Mouse (Mus musculus) testis, postnatal 10 days (tissue): ENCODE measurements around the gene Map3k12.
A peak's percentile ranks its signal among the peaks of the same experiment; 100 is the strongest.

Source experiments
- DNase-seq: peaks from one replicate; pipeline ENCODE4 v3.0.0; 2021; ENCODE audit warnings: low spot score

Gene Map3k12

DNA sequence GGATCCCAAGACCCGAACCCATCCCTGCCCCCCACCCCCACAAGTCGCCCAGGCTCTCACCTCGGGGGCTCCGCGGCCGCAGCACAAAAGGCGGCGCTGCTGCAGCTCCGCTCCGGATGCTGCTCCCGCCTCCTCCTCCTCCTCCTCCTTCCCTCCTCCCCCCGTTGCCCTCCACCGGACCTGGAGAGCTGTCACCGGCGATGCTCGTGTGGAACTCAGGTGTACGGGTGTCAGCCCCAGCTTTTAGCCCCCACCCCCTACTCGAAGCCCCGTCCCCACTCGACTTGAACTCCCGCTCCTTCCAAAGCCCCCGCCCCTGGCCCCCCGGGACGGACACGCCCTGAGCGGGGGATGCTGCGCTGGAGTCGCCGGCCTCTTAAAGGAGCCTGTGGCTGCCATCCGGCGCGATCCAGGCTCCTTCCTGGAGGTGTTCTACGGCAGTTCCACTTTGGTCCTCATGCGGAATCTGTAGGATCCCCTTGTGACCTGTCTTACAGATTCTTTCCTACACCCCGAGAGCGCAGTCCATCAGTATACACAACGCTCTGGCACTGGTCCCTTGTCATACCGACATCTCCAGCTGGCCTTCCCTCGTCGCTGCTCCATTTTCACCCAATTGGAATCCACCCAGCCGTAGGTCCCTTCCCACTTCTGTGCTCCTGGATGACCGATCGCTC is at the start of gene Map3k12:
Gene Map3k12, minus strand, starts transcription at position 337 of the 677 bp plus-strand sequence.
- DNase-seq: peak; percentile 84

DNA sequence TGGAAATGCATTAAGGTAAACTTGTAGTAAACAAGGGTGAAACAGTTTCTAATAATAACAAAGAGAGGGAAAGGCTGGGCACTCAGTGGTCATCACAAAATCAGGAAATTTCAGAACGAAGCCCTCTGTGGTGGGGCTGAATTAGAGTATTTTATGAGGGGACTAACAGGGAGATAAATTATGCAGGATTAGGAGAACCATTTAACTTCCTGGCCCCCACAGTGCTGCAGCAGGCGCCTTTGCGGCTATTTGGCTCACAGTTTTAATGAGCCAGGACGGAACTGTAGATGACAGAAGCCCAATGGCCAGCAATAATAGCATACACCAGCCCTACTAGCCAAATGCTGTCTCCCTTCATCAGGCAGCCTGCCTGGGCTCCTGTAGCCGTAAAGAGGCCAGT is 46.8 kb upstream of the Map3k12 start:
- DNase-seq: no peak

DNA sequence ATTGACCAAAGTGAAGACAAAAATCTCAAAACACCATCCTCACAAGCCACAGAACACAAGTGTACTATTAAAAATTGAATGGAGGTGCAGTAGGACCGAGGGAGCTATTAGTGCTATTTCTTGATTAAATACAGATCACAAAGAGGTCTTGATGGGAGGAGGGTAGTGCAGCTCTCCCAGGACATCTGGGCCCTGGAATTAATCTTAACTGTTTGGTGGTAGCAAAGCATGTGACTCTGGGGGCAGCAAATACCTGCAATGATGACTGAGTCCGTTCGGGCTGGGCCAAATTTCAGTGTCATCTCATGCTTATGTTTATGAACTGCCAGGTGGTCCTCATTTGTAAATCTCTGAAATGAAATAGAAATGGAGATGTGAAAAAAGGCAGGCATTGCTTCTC is 46.2 kb upstream of the Map3k12 start:
- DNase-seq: no peak

DNA sequence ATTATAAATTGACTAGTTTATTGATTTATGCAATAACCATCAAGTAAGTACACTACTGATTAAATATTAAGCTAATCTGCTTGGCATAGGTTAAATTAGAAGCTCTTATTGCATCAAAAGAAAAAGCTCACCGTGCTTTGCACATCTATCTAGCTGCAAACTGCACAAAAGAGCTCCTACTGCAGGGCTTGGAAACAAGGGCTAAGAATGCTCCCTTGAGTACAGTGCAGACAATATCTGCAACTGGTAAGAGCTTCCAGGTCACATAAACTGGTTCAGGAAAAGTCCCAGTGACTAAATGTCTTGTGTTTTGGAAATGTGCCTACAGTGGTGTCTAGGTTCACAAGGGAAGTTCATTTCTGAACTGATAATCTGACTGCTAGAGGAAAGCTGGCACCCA is 45.6 kb upstream of the Map3k12 start:
- no peak for DNase-seq

DNA sequence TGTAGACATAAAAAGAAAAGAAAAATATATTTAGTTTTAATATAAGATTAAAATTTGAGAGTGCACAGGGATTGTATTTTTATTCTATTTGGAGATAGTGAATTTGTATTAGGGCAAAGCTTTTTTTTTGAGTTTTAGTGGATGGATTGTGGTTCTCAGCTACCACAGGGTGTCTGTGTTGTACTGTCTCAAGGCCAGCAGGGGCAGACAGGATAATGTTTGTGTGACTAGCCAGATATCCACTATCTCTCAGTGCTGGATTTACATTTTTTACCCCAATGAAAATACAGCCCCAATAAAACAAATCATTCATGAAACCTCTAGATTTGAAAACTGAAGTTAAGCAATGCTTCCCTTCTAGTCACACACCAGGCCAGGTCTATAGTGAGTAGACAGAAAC is 40.7 kb upstream of the Map3k12 start:
- DNase-seq: no peak

DNA sequence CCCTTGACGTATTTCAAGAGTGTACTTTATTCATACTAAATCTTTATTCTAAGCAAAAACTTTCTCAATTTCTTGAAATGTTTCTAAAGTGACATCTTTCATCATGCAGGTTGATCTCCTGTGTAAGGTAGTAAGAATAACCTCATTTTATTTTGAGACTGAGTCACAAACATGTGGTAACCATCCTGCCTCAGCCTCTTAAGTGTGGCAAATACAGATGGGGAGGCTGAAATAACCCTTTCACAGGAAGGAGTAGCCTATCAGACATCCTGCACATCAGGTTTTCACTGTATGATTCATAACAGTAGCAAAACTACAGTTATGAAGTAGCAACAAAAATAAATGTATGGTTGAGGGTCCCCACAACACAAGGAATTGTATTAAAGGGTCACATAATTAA is 38.7 kb upstream of the Map3k12 start:
- no peak for DNase-seq

DNA sequence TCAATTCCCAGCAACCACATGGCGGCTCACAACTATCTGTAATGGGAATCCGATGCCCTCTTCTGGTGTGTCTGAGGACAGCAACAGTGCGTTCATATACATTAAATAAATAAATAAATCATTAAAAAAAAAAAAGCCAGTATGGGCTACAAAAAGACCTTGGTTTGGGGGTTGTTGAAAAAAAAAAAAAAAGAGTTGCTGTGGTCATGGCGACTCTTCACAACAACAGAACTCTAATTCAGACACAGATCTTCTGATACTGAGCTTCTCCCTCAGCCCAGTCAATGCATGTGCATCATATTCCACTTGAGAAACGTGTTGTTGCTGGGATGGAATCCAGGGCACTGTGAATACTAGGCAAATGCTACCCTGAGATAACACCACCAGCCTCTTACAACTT is 35.7 kb upstream of the Map3k12 start:
- DNase-seq: no peak

DNA sequence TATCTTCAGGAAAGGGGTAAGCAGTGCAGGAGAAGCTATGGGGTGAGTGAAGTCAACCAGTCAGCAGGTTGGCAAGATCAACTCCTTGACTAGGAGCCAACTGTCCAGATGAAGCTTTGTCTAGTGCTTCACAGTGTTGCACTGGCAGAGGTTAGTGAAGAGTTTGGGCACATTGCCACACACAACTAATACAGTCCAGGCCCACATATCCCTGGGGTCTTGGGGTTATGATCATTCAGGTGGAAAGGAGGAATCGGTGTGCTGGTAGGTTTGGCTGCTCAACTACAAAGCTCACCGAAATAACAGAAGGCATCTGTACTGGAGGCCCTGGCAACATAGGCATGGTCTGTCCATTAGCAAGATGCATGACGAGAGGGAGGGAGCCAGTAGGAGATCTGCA is 30.6 kb upstream of the Map3k12 start:
- peak; percentile 29 for DNase-seq

DNA sequence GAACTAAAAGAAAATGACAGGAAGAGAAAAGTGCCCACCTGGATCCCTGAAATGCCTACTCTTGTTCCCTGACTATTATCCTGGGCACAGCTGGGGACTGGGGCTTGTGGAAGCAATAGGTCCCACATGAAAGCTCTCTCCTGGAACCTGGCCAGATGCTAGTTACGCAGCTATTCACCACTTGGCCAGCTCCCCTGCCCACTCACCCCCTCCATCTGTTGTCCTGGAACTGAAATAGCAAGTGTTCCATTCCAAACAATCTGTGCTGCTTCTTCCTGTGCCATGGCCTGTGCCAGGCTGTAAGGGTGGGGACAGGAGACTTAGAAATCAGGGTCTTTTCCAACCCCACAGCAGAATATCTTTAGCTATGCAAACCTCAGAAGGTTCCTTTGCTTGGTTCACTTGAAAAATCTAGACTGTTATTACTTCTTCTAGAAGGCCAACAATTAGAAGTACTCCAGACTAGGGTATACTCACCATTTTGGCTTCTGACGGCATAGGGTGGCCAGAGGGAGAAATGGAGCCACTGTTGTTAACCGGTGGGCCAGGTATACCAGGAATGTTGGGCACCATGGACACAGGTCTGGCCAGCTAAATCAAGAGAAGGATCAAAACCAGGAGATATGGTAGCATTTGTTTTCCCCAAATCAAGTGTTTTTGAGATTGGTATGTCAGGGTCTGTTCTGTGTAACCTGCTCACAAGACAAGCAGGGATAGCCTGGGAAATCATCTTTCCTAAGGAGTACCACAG is 30.0 kb upstream of the Map3k12 start:
- peak; percentile 47 for DNase-seq

DNA sequence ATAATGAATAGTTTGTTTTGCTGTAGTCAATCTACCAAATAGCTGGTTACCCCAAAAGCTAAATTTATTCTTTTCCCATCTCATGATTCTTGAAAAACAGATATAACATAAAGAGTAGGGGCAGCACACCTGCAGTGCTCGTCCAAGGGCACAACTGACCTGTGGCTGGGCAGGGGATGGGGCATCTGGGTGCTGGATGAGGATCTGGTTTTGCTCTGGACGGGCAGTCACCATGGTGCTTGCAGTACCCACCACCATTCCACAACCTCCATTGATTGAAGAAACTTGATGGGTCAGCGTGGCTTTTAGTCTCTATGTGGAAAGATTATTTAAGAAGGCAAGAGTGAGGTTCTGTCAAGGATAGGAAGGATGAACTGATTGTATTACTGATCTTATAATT is 29.4 kb upstream of the Map3k12 start:
- DNase-seq: peak; percentile 33

DNA sequence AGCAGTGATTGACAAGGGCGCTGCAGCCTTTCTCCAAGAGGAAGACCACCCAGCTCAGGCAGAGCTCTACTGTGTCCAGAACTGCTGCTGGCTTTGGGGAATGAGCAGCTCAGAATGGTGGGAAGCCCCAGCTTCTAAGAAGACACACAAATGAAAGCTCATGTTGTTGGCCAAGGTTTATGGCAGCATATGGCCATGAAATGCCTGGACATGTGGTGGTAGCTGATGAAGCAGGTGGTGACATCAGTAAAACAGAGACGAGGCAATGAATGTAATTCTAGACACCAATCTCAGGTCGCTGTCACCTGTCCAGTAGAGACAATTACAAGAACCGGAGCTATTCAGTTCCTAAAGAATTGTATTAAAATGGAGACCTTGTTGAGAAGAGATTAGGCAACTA is 27.9 kb upstream of the Map3k12 start:
- peak; percentile 23 for DNase-seq

DNA sequence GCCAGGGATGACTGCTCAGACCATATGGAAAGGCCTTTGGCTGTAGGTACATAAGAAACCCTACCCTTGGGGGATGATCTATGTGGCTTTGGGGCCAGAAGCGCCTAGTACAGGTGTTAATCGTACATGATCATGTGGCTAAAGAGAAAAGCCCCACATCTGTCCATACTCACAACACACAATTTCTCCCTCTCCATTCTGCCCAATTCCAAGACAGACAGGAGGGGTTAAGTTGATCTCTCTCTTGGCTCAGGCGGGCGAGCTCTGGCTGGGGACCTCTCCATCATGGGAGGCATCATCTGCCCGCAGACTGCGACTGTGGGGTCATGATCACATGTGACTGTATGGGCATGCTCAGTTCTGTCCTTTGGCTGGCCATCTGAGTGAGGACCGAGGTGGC is 17.1 kb upstream of the Map3k12 start:
- no peak for DNase-seq

DNA sequence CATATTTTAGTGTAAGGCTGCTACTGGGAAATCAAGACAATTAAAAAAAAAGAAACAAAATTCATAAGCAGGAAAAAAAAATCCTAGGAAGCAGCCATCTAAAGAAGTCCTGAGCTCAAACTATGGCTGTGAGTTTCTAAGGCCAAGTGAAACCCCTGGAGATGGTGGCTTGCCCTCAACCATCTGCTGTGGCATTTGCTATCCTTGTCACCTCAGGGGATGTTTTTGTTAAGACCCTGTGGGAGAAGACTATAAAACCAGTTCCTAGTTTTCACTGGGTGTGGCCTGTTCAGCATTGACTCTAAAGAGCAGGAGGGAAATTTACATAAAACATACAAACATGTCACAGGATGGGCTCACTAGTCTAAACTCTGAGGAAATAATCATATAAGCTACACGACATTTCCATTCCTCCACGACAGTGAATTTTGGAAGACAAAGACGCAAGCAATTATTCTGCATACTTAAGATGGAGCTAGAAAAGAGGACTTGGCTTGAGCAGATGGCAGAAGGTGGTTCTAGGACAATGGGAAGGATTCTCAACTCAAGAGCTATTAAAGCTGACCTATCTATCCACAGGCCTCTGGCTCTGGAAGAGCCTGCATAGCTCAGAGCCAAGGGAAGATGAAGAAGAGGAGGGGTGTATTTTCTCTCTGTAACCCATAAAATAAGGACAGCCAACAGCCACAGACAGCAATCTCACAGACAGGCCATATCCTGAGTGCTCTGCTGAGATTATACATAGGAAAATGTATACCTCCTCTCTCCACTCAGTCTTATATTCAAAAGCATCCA is 15.4 kb upstream of the Map3k12 start:
- DNase-seq: no peak

DNA sequence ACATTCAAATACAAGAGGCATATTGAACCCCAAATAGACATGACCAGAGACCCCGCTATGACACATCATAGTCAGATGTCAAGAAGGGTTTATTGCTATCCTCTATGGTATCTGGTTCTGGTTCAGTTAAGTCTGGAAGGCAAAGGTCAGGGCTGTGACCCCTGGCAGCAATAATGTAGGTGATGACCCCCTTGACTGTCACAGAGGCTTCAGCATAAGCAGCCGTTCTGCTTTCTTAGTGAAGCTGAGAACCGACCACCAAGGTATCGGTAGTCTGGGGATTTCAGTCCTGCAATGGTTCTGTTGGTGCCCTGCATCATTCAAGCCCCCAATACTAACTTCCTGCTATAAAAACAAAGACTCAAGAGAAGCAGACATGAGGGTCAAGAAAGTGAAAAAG is 14.7 kb upstream of the Map3k12 start:
- DNase-seq: no peak

DNA sequence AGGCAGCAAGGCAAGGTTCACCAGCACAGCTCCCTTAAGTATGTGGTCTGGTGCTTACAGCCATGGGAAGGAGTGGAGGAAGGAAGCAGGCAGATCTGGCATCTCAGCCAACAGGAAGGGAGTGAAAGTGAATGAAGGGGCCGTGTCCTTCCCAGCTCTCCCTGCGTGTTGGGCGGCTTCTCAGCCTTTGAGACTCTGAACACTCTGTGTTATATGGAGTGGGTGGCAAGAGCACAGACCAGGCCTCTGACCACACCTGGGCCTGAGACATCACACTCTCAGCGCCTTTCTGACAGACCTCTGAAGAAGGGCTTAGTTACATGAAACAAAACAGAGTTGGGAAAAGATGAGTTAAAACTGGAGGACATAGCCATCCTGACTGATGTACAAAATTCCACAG is 13.7 kb upstream of the Map3k12 start:
- no peak for DNase-seq

DNA sequence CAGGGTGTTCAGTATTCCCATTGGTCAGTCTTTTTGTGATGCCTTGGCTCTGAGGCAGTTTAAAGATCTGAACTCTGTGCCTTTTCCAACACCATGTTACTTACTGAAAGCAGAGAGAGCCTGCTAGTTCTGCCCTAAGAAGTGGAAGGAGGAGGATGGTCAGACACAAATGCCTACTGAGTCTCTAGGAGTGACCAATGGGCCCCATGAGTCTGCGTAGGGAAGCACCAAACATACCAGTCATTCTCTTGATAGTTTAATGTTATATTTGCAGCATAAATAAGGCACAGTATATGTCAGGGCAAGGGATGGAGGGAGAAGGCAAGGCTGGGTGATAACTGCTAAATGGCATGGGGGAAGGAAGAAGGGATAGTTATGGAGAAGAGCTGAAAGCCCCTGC is 11.5 kb upstream of the Map3k12 start:
- no peak for DNase-seq

DNA sequence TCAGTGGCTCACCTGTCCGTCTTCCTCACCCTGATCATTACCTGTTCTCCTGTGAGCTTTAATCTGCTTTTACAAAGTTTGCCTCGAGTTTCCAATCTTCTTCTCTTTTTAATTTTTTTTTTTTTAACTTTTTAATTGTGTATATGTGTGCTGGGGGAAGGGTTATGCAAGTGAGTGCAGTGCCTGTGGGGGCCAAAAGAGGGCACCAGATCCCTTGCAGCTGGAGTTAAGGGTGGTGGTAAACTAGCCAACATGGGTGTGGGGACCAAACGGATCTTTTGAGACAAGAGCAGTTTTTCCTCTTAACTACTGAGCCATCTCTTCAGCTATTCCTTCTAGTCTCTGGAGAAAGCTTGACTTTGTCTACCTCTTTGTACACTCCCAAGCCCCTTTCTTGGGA is 11.1 kb upstream of the Map3k12 start:
- DNase-seq: no peak

DNA sequence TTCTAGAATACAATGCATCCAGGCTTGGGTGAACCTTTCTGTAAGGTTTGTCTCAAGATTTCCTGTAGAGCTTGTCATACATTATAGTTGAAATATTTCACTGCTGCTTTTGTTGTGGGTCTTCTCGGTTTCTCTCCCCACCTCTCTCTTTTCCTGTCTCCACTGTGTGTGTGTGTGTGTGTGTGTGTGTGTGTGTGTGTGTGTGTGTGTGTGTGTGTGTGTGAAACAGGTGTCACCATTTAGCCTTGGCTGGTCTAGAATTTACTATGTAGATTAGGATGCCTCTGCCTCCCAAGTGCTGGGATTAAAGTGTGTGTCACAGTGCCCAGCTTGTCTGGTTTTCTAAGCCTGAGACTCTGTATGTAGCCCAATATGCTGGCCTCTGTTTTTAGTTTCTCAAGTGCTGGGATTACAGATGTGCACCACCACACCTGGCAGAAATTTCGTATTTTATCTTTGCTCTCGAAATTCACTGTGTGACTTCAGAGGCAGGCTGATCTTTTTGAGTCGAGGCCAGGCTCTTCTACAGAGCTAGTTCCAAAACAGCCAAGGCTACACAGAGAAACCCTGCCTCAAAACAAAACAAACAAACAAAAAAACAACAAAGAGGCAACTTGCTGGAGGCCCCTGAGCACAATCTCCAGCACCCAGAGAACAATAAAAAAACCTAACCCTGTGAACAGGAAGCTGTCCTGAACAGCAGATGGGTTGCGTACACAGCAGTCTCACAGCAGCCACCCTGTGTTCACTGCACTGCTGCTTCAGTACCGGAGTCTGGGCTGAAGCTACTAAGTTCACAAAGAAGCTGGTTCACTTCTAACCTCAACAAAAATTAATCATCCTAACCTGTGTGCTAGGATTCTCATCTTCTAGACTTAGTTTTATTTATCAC is 9.5 kb upstream of the Map3k12 start:
- no peak for DNase-seq

DNA sequence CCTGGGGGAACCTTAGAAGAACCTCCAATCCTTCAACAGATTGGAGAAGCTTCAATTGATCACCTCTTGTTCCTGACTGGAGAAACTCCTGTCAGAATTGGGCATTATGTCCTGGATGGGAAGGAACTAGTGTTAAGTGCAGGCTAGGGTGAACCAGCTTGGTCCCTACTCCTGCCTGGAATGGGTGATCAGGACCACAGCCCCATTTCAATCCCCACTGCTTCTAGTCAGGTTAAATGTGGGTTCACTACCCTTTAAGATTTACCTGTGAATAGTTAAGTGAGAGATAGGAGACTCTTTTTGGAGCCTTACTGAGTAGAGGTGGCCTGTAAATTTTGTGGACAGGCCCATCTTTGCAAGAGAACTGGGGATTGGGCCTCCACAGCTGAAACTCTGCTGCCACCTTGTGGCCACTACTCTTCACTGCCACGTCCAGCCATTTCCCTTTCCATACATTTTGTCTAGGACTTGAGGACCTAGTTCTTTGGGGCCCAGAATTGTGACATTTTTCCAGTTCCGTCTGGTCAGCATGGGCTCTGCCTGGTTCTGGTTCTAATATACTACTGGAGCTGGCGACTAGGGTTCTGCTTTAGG is 8.1 kb upstream of the Map3k12 start, which contains the start of gene Npff:
Gene Npff, minus strand, starts transcription at position 51 of the 594 bp plus-strand sequence.
- DNase-seq: peak; percentile 84

DNA sequence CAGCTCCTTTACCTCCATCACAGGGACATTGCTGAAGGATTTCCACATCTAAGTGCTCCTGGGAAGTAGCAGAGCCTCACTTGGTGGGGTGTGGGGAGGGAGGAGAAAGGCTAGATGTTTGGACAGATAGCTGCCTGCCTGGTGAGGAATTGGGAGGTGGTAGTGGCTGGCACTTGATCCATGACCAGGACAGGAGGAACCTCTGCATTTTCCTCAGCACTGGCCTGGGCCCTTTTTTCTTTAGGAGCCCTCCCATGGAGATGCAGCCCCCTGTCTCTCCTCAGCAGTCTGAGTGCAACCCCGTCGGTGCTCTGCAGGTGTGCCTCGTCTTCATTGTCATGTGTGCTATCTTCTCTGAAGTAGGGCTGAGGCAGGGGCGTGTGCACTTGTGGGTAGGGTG is 4.6 kb upstream of the Map3k12 start:
- no peak for DNase-seq

DNA sequence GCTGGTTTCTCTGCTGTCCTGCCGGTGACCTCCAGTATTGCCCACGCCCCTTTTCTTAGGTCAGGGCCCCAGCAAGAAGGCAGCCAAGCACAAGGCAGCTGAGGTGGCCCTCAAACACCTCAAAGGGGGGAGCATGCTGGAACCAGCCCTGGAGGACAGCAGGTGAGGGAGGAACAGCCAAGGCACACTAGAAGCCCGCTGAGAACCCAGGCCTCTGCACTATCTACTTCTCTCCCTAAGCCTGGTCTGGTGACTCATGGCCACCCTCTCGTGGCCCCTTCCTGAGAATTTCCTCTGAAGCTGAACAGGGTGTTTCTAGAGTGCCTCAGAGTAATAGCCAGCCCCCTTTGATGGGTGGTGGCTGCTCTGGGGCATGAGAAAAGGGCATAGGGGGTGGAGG is 3.6 kb upstream of the Map3k12 start:
- no peak for DNase-seq
